Mouse (Mus musculus) right cerebral cortex, postnatal 4 days (tissue): ENCODE data around the gene Gm10553.
"Not testable (repeated sequence)": the region's sequence is repeated elsewhere in the genome, so short reads cannot be mapped to it uniquely, and the experiment has no call there.

Source experiments
- DNase-seq: peaks from one replicate; pipeline ENCODE4 v3.0.0-alpha.2; 2022

Gene Gm10553

DNA sequence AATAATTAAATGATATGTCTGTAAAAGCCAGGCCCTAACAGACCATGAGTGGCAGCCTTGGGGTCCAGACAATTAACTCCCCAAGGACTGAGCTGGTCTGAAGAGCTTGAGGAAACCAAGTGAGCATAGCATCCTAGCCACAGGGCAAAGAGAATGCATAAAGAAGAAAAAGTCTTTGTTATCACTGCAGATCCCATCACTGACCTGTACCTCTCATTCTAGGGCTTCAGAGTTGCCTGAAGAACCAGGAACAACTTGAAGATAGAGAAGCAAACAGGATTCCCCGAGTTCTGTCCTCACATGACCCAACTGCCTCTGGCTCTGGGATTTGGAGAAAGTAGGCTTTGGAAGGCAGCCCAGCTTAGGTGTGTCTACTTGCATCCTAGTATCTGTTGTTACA is at the start of gene Gm10553:
Gm10553 (plus strand) TSS at position 301 of the 400 bp plus-strand sequence.
- DNase-seq, result not testable (repeated sequence)

DNA sequence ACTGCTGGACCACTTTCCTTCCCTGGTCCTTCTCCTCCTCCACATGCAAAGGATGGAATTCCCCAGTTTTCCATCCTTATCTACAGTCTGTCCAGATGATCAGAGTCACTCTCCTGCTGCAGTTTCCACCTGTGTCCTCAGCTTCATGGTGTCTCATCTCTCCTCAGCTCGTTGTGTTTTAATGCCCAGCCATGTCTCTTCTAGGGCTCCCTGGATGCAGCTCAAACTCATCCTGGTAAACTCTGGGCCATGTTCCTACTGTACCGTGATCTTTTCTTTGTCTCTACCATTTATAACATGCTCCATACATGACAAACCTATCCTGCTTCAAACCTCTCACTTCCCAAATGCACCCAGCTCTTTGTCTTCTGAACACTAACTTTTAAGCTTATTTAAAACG is 28.3 kb upstream of the Gm10553 start:
- not testable (repeated sequence) for DNase-seq

DNA sequence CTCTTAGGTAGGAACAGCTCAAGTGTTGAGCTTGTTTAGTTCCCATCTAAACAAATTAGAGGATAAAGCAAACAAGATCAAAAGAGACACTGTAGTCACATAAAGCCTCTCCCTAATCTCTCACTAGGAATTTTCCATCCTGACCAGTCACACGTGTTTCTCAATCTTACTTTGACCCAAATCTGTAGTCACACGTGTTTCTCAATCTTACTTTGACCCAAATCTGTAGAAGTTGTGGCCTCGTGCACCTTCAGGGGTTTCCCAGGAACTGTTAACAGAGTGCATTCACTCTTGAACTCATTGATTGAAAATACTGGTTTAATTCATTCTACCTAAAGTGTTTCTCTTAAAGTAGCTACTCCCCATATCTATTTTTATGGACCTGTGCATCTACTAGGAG is 26.9 kb upstream of the Gm10553 start:
- not testable (repeated sequence) for DNase-seq

DNA sequence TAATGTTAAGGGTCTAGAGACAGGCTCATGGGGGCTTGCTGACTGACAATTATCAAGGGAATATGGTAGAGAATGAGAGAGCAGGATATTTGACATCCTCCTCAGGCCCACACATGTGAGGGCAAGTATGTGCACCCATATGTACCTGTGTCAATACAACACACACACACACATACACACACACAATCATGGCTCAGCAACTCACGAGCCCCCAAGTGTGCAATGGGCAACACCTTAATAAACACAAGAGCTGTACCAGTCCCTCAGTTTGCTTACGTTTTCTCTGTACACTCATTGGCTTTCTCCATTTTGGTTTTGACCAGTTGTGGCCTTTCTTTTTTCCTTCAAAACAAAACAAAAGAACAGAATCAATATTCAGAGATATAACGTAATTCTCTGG is 15.2 kb upstream of the Gm10553 start:
- DNase-seq, result not testable (repeated sequence)

DNA sequence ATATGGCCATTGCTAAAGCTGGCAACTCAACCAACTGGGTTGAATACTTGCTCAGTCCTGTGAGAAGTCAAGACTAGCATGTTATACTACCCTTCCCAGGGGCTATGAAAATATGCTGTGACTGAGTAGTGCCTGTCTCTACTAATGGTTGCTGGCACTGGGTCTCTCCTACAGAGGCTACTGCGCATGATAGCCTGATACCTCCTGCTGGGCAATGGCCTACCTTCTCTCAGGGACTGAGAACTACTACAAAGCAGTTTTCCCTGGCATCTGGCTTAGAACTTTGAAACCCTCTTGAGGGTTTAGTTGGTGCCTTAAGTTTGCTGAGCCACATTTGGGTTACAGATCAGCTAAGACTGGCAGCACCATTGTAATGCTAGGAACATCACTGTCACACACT is 13.8 kb upstream of the Gm10553 start:
- DNase-seq, result not testable (repeated sequence)

DNA sequence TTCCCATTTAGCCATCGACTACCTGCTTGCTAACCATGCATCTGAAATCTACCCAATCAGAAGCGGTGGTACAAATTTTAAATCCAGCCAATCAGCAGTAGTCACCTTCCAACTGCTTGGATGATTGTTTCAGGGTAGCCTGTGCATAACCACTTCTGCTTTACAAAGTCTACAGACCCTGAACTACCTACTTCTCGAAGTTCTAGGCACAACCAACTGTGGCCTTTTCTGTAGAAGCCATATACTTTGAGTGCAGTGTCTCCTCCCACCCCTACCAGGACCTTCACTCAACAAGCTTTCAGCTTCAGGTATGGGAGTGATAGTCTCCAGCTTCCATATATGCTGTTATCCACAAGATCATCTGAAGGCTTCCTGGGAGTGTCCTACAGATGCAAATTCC is 7.8 kb upstream of the Gm10553 start:
- not testable (repeated sequence) for DNase-seq

DNA sequence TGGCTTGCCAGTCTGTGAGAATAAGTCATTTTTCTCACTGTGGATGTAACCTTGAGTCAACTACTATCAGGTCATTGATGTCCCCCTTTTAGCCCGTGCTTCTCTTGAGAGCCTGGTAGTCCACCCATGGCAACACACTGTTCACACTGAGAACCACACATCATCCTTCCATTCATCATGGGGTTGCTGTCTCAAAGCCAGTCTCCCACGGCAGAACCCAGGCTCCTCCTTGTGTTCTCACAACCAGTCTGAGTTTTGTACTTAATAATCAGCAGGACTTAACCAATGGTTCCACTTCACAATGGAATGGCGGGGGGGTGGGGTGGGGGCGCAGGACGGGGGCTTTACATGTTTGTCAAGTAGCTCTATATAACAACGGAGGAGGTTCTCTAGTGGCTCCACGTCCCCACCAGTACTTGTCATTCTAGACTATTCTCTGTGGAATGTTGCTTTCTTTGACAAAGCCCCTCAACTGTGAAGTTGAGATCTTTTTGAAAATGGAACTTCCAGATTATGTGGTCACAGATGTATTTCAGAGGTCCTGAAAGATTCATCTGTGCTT is 6.9 kb upstream of the Gm10553 start:
- DNase-seq, result not testable (repeated sequence)

DNA sequence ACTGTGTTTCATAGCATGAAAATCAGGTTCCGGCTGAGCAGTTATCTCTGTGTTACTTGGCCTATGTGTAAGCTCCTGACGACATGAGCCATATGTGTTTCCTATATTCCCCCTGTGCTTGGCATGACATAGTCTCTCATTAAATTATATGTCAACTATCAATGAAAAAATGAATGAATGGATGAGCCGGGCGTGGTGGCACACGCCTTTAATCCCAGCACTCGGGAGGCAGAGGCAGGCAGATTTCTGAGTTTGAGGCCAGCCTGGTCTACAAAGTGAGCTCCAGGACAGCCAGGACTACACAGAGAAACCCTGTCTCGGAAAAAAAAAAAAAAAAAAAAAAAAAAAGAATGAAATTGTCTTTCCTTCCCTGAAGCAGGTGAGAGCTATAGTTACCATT is 883 bp upstream of the Gm10553 start:
- DNase-seq, result not testable (repeated sequence)

DNA sequence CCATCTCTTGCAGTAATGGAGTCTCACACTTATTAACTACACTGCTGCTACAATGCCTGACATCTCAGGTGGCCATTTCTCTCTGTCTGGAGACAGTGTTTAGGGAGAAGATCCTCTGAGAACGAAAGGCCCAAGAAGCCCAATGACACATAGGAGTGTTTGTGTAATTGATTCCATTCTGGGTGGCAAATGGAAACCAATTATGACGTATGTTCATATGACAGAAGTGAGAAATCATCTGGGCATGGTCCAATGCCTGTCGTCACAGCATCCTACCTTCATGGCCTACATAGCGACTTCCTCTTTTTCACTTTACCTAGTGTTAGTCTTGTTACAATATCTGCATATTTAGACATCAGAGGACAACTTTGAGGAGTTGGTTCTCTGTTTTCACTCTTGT is 1.8 kb downstream of the Gm10553 start:
- not testable (repeated sequence) for DNase-seq

DNA sequence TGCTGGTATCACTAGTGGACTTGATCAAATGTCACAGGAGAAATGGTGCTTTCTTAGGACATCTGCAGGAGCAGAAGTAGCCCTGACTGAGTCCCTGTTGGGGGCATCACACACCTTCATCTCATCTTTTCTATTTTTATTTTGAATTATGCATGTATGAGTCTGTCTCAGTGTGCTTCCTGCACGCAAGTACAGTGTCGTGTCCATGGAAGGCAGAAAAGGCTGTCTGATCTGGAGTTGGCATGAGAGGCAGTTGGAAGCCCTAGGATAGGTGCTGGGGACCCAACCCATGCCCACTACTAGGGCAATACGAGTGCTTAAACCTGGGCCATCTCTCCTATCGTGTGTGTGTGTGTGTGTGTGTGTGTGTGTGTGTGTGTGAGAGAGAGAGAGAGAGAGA is 5.4 kb downstream of the Gm10553 start:
- DNase-seq, result not testable (repeated sequence)

DNA sequence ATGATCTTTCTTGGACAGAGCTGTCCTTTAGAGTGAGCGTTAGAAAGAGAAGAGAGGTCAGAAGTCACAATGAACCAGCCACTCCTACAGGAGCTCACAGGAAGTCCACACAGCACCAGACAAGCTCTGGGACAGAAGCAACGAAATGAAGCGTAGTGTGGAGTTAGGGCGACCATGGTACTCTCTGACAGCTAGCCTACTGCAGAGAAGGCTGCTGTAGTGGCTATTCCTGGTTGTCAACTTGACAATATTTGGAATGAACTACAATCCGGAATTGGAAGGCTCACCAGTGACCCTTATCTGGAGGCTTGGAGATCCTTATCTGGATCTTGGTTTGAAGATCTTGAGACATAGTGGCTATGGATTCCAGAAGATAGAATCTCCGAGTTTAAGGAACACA is 6.0 kb downstream of the Gm10553 start:
- not testable (repeated sequence) for DNase-seq

DNA sequence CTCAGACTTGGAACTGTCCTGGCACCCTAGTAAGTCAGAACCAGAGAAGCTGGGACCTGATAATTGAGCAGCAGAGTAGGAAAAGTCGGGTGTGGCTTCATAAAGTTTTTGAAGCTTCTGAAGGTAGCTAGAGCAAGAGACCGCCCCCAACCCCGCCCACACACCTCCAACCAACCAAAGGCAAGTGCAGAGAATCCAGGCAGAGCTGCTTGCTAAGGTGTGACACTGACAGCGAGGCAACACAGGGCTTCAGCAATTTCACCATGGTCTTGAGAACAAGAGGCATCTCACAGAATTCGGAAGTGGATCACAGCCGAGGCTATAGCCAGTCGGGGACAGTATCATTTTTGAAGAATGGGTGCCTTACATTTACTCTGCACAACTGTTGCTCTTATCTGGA is 9.8 kb downstream of the Gm10553 start, which contains the start of gene A530032D15Rik:
A530032D15Rik (minus strand) TSS at position 101 of the 400 bp plus-strand sequence.
- DNase-seq, result not testable (repeated sequence)

DNA sequence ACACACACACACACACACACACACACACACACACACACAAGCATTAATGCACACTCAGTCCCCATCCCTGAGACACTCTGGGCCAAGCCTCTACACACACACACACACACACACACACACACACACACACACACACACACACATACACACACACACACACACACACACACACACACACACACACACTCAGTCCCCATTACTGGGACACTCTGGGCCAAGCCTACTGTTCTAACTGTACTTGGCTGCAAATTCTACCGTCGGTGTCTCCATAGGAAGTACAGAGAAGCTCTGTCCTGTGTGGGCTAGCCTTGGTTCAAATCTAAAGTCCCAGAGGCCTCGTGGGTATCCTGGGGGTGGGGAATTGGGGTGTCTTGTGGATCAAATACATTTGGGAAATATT is 10.9 kb downstream of the Gm10553 start:
- DNase-seq, result not testable (repeated sequence)

DNA sequence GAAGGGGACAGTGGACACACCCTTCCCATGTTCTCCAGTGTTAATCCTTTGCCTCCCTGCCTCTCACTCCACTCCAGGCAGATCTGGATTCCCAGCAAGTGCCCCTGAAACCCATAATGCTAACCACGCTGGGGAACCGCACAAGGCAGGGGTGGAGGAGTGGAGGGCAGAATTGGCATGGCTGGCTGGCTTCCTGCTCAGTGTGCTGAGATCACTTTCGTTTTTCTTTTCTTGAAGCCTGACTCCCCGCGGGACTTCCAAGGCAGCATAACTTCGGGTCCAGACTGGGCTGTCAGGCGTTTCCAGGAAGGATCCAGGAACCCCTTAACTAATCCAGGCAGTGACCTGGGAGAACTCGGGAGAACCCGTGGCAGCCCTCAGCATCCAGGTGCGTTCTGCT is 11.6 kb downstream of the Gm10553 start:
- not testable (repeated sequence) for DNase-seq

DNA sequence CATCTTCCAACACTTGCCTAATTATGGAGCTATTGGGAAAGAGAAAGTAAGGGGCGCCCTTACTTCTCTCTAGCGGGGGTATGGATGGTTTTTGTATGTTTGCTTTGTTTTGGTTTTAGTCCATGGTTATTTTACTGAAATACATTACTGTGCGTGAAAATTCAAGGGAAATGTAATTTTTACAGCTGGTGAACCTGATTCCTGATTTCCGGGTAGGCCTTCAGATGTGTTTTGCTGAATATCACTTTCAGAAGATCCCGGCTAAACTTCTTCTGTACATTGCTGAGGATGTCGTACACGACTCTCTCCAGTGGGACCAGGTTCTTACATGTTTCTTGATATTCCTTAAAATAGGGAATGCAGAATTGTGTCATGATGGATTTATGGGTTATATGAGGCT is 12.3 kb downstream of the Gm10553 start:
- not testable (repeated sequence) for DNase-seq

DNA sequence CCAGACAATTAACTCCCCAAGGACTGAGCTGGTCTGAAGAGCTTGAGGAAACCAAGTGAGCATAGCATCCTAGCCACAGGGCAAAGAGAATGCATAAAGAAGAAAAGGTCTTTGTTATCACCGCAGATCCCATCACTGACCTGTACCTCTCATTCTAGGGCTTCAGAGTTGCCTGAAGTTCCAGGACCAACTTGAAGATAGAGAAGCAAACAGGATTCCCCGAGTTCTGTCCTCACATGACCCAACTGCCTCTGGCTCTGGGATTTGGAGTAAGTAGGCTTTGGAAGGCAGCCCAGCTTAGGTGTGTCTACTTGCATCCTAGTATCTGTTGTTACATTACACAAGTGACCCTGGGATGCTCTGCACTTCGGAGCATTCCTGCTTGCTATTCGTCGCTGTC is 12.9 kb downstream of the Gm10553 start:
- not testable (repeated sequence) for DNase-seq

DNA sequence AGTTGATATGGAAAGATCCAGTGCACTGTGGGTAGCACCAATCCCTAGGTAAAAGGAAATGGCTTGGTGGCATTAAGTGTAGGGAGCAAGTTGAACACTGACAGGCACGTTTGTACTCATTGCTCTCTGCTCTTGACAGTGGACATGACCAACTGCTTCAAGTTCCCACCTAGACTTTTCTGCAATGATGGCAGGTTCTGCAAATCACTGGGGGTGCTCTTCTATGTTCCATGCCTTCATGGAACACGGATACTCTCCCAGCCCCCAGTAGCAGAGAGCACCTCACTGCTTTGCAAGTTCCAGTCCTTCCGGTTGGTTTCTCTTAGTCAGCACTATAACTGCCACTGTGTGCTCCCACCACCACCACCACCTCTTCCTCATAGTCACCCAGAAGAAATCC is 14.1 kb downstream of the Gm10553 start:
- DNase-seq, result not testable (repeated sequence)

DNA sequence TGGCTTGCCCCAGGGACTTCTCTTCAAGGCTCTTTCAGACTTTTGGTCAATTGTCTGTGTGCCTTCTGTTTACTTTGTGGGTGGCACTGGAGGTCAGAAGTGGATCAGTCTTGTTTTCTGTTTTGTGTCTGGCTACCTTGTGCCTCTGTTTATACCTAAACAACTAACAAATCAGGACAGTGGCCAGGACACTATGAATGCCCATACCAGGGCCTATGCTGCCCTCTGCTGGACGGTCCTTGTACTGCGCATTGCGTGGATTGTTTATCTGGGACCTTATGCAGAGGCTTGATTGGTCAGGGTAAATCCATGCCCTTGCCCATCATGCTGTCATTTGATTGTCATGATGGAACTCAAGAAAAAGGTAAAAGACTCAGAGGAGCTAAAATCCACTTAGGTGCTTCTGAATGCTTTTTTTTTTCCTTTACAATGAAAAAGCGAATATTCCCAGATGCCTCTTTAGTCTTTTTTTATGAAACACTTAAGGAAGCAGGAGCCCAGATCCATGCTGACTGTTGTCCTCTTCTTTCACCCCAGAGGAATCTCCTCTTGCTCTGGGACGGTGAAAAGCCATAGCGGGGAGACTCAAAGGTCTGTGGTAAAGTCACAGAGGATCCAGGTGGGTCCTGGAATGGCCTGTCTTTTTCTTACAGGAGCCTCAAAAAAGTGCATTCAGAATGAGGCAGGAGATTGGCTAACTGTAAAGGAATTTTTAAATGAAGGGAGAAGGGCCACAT is 14.9 kb downstream of the Gm10553 start:
- peak; percentile 42 for DNase-seq

DNA sequence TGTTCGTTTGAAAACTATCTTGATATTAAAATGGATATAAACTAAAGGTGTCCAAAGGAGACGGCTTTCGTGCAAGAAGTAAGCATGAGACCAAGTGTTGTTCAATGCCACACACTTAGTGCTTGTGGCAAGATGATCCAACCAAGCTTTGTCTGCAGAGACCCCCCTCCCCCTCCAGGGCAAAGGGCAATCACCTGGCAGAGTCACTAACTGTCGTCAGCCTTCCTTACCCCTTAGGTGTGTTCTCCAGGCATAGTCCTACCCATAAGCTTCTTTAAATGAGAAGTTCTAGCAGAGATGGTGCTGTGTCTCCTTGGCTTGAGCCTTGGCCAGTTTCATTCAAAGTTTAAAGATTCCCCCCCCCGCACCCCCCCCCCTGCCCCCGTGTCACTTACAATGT is 17.6 kb downstream of the Gm10553 start:
- not testable (repeated sequence) for DNase-seq

DNA sequence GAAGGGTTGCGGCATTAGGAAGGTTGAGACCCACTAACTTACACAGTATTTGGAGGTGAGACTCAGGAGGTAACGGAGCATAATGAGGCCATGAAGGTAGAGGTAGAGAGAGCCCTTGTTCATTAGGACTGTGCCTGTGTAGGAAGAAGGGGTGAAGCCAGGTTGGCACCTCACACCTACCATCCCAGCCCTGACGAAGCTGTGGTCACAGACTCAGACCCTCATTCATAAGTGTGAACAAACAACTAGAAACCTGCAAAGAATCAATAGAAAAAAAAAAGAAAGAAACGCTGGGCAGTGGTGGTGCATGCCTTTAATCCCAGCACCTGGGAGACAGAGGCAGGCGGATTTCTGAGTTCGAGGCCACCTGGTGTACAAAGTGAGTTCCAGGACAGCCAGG is 18.4 kb downstream of the Gm10553 start:
- DNase-seq, result not testable (repeated sequence)

DNA sequence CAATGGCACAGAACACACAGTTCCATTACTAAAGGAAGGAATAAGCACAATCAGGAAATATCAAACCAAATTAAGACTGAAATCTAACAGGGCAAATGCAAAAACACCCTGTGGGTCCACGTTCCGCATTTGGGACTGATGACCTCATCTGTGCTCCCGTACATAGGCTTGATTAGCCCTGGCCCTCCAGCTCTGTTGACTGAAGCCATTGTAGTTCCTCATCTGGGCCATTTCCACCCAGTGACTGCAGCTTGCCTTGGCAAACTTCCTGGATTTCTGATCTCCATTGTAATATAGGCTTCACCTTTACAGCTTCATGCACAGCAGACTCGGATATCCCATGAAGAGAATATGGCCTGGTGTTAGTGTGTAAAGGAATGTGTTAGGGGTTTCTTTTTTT is 21.9 kb downstream of the Gm10553 start:
- not testable (repeated sequence) for DNase-seq

DNA sequence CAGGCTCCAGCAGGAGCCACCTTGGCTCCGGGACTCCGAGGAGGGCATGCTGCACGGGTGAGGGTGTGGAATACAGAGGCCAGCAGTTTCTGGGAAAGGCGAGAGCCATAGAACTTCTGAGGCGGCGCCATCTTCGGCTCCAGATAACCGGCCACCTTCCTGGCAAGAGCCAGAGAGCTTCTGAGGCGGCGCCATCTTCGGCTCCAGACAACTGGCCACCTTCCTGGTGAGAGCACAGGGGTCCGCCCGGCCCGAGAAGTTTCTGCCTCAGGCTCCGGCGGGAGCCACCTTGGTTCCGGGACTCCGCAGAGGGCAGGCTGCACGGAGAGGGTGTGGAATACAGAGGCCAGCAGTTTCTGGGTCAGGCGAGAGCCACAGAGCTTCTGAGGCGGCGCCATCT is 33.7 kb downstream of the Gm10553 start:
- DNase-seq, result not testable (repeated sequence)
